ENCODE assay signal across 10 mouse cellular contexts in genomic region chr9:118937515-118937914, GRCm38 (mm10). TPM values are rescaled to one million over a fixed set of nuclear protein-coding genes. Genes with fewer than 3 reads are reported as not detected.
DNase-seq lines count a peak whose midpoint lies in the region; ATAC-seq and TF ChIP-seq lines count a peak whose summit lies in the region.
"Had no signal": no experiment of that assay in that cellular context is flagged by ENCODE, and none has a peak within 500 bp of the region (broad histone marks: within the 10 kb centered on the region; RNA-seq: fewer than 3 reads in every experiment).

No protein-coding gene starts in this region.

- ATAC-seq in midbrain, embryonic 16.5 days: no peak
- ATAC-seq: lung, postnatal 0 days had no signal

- no peaks in the 10 kb centered on the region for H3K27me3 ChIP-seq in midbrain, embryonic 10.5 days (ENCODE audit: low read depth, poor library complexity, severe bottlenecking)
- H3K27me3 ChIP-seq in midbrain, embryonic 16.5 days (ENCODE audit: control insufficient read depth, insufficient read depth, low read depth, low read length): no peaks in the 10 kb centered on the region
- H3K27me3 ChIP-seq in kidney, adult 2 months (replicated peaks; ENCODE audit: control insufficient read depth, insufficient read depth, low read length): no peaks in the 10 kb centered on the region
- H3K27me3 ChIP-seq: neural tube, embryonic 12.5 days had no signal

- no peak for TF ChIP-seq CTCF in kidney, adult 2 months (conservative IDR thresholded peaks at IDR 0.05; ENCODE audit: insufficient read depth, insufficient read length, low read depth, low read length)

- no peak overlapping the region for H3K4me2 ChIP-seq in midbrain, embryonic 16.5 days (ENCODE audit: low read length)
- H3K4me2 ChIP-seq: neural tube, embryonic 12.5 days had no signal

- peak overlapping the region; percentile 49; the same call in 1 of the 2 replicates for H3K27ac ChIP-seq in midbrain, embryonic 10.5 days (replicated peaks)
- no peak overlapping the region for H3K27ac ChIP-seq in midbrain, embryonic 16.5 days (ENCODE audit: low read length)
- no peak overlapping the region for H3K27ac ChIP-seq in kidney, adult 2 months (ENCODE audit: insufficient read depth, low read depth, low read length)
- H3K27ac ChIP-seq: neural tube, embryonic 12.5 days had no signal

- WGBS in midbrain, embryonic 10.5 days: 56% methylated on average over 3 of the region's 3 CpGs
- 47% methylated on average over 3 of the region's 3 CpGs for WGBS in midbrain, embryonic 16.5 days
- 44% methylated on average over 3 of the region's 3 CpGs for WGBS in kidney, adult 2 months

- H3K36me3 ChIP-seq in midbrain, embryonic 10.5 days: no peaks in the 10 kb centered on the region
- no peaks in the 10 kb centered on the region for H3K36me3 ChIP-seq in midbrain, embryonic 16.5 days (ENCODE audit: control insufficient read depth, insufficient read depth, low read length)
- no peaks in the 10 kb centered on the region for H3K36me3 ChIP-seq in kidney, adult 2 months (ENCODE audit: control insufficient read depth, insufficient read depth, low read length)
- H3K36me3 ChIP-seq: neural tube, embryonic 12.5 days had no signal

- no peaks in the 10 kb centered on the region for H3K9me3 ChIP-seq in midbrain, embryonic 10.5 days (replicated peaks)
- no peaks in the 10 kb centered on the region for H3K9me3 ChIP-seq in midbrain, embryonic 16.5 days (replicated peaks; ENCODE audit: control insufficient read depth, low read length, poor library complexity, severe bottlenecking)
- H3K9me3 ChIP-seq: neural tube, embryonic 12.5 days had no signal

- peaks cover 27% of the 10 kb centered on the region for H3K4me1 ChIP-seq in midbrain, embryonic 10.5 days
- 0 out of 2 replicates have a peak, but pooled peaks cover 4% of the 10 kb centered on the region for H3K4me1 ChIP-seq in midbrain, embryonic 16.5 days (ENCODE audit: control insufficient read depth, insufficient read depth, low read length)
- H3K4me1 ChIP-seq in kidney, adult 2 months (ENCODE audit: control insufficient read depth, insufficient read depth, low read length): peaks cover 31% of the 10 kb centered on the region

- TF ChIP-seq POLR2A in kidney, adult 2 months (IDR thresholded peaks at IDR 0.05; ENCODE audit: low read depth, low read length): no peak

- peak; percentile 34 for DNase-seq in adrenal gland, postnatal 14 days
- no peak for DNase-seq in adrenal gland, adult 2 months
- DNase-seq in midbrain, embryonic 10.5 days (ENCODE audit: low spot score): no peak
- peak; percentile 88 for DNase-seq in kidney, adult 2 months
- peak; percentile 77 for DNase-seq in testis, postnatal 14 days (ENCODE audit: low spot score)
- DNase-seq in ovary, postnatal 14 days (ENCODE audit: low spot score): no peak
- DNase-seq in ovary, postnatal 36 days (ENCODE audit: low spot score): no peak

- H3K9ac ChIP-seq in midbrain, embryonic 16.5 days (ENCODE audit: low read depth, low read length): no peak overlapping the region
- H3K9ac ChIP-seq: neural tube, embryonic 12.5 days had no signal

- H3K4me3 ChIP-seq in midbrain, embryonic 10.5 days: no peak overlapping the region
- no peak overlapping the region for H3K4me3 ChIP-seq in midbrain, embryonic 16.5 days (ENCODE audit: low read depth, low read length)
- no peak overlapping the region for H3K4me3 ChIP-seq in kidney, adult 2 months (ENCODE audit: insufficient read depth, low read depth, low read length)
- H3K4me3 ChIP-seq: neural tube, embryonic 12.5 days had no signal

RNA-seq across cellular contexts. Expression of gene Ctdspl, which starts 11.3 kb away (rescaled TPM):
- 28.6 and 32.0 TPM in 2 replicates for total RNA-seq in adrenal gland, postnatal 14 days (2021)
- 10 to 100 TPM; 28.0 to 33.1 TPM for total RNA-seq in adrenal gland, adult 2 months (2021)
- 19.8 and 21.0 TPM in 2 replicates for polyA plus RNA-seq in adrenal gland, adult 2 months (2012; rRNA removed)
- 6.2 and 6.6 TPM in 2 replicates for polyA plus RNA-seq in midbrain, embryonic 10.5 days (2016; fragmentation: Nextera tagmentation; extraction: Ambion mirVana)
- polyA plus RNA-seq in midbrain, embryonic 16.5 days (2015; fragmentation: Nextera tagmentation; extraction: Ambion mirVana): 8.8 and 10.9 TPM in 2 replicates
- 39.2 and 40.3 TPM in 2 replicates for polyA plus RNA-seq in kidney, adult 2 months (2012; rRNA removed)

Comparison
In these comparisons a context has a peak if more than half of its experiments do, and no peak if none do; other contexts are left out.
1. DNase-seq: peak in adrenal gland, postnatal 14 days (single experiment), kidney, adult 2 months (single experiment) and testis, postnatal 14 days (single experiment); none in adrenal gland, adult 2 months (single experiment), midbrain, embryonic 10.5 days (single experiment), ovary, postnatal 14 days (single experiment) and ovary, postnatal 36 days (single experiment).